Mouse (Mus musculus) MEL (cell line): Measurements from ENCODE around the gene Gm10762. TPM values are rescaled to one million over a fixed set of nuclear protein-coding genes. Genes with fewer than 3 reads are reported as not detected.
A peak's percentile ranks its signal among the peaks of the same experiment; 100 is the strongest.

Source experiments
- DNase-seq: peaks from one replicate; pipeline ENCODE4 v3.0.0; 2011; ENCODE audit warnings: low read depth, low spot score
- H3K27ac ChIP-seq: 2 replicates; pipeline ENCODE4 v1.5.1; 2012; ENCODE audit warnings: low read depth, mild to moderate bottlenecking, control low read depth, low read length, moderate library complexity; ENCODE audit not compliant: control insufficient read depth
- H3K27me3 ChIP-seq, 2 experiments: fragments of 150-350 bp in 1 of 2; sonication (generic) in 1 of 2; 2 replicates each; pipeline ENCODE4 v1.6.1; 2012; ENCODE audit warnings: low read length in 2 of 2, mild to moderate bottlenecking in 2 of 2, improper control_type of control experiment in 1 of 2, moderate library complexity in 1 of 2; ENCODE audit not compliant: insufficient read depth in 2 of 2, control insufficient read depth in 1 of 2
- H3K36me3 ChIP-seq, 2 experiments: 2 replicates each; pipeline ENCODE4 v1.6.1; 2012 to 2014; ENCODE audit warnings: low read length in 2 of 2, improper control_type of control experiment in 1 of 2, inconsistent platforms in 1 of 2, mild to moderate bottlenecking in 1 of 2; ENCODE audit not compliant: insufficient read depth in 2 of 2, control insufficient read depth in 1 of 2
- H3K4me1 ChIP-seq, 2 experiments: fragments of 150-350 bp in 1 of 2; sonication (generic) in 1 of 2; 2 replicates each; pipeline ENCODE4 v1.6.1; 2012; ENCODE audit warnings: low read length in 2 of 2, improper control_type of control experiment in 1 of 2, mild to moderate bottlenecking in 1 of 2; ENCODE audit not compliant: insufficient read depth in 2 of 2, control insufficient read depth in 1 of 2
- H3K4me3 ChIP-seq, 2 experiments: fragments of 150-350 bp in 1 of 2; sonication (generic) in 1 of 2; 2 replicates each; pipeline ENCODE4 v1.5.1; 2012; ENCODE audit warnings: low read depth in 2 of 2, low read length in 2 of 2, mild to moderate bottlenecking in 2 of 2, moderate library complexity in 2 of 2, control low read depth in 1 of 2, improper control_type of control experiment in 1 of 2; ENCODE audit not compliant: control insufficient read depth in 1 of 2, insufficient read depth in 1 of 2
- H3K79me2 ChIP-seq: 2 replicates; pipeline ENCODE4 v1.6.1; 2012; ENCODE audit warnings: mild to moderate bottlenecking, low read length, moderate library complexity; ENCODE audit not compliant: control insufficient read depth, poor library complexity, insufficient read depth
- H3K9ac ChIP-seq: 2 replicates; pipeline ENCODE4 v1.6.1; 2012; ENCODE audit warnings: low read depth, mild to moderate bottlenecking, control low read depth, low read length, moderate library complexity; ENCODE audit not compliant: control insufficient read depth, poor library complexity, severe bottlenecking
- H3K9me3 ChIP-seq: fragments of 150-350 bp; sonication (generic); replicated peaks from 2 replicates; pipeline ENCODE4 v1.6.1; 2012; ENCODE audit warnings: mild to moderate bottlenecking, low read length, improper control_type of control experiment, moderate library complexity; ENCODE audit not compliant: insufficient read depth
- BHLHE40 ChIP-seq: IDR thresholded peaks from 2 replicates; pipeline ENCODE4 v1.6.1; 2012; ENCODE audit warnings: low read depth, mild to moderate bottlenecking, inconsistent platforms, low read length, improper control_type of control experiment, borderline replicate concordance
- CHD2 ChIP-seq: IDR thresholded peaks from 2 replicates; pipeline ENCODE4 v1.6.1; 2011; ENCODE audit warnings: low read length, improper control_type of control experiment
- CTCF ChIP-seq, 3 experiments: IDR thresholded peaks in 2 of 3; conservative IDR thresholded peaks in 1 of 3; 2 replicates each; pipeline ENCODE4 v1.5.1; 2011 to 2012; ENCODE audit warnings: low read length in 3 of 3, low read depth in 2 of 3, mild to moderate bottlenecking in 2 of 3, improper control_type of control experiment in 1 of 3, inconsistent platforms in 1 of 3, mixed read lengths in 1 of 3, moderate library complexity in 1 of 3; ENCODE audit not compliant: control insufficient read depth in 1 of 3, insufficient read depth in 1 of 3, poor library complexity in 1 of 3, severe bottlenecking in 1 of 3
- E2F4 ChIP-seq: IDR thresholded peaks from 2 replicates; pipeline ENCODE4 v1.6.1; 2011; ENCODE audit warnings: low read depth, low read length, improper control_type of control experiment, borderline replicate concordance
- ELF1 ChIP-seq: IDR thresholded peaks from 2 replicates; pipeline ENCODE4 v1.6.1; 2014; ENCODE audit warnings: low read depth, mild to moderate bottlenecking, inconsistent platforms, low read length, improper control_type of control experiment, moderate library complexity
- EP300 ChIP-seq, 2 experiments: IDR thresholded peaks; 2 replicates each; pipeline ENCODE4 v1.6.1; 2011; ENCODE audit warnings: improper control_type of control experiment in 2 of 2, low read length in 2 of 2, low read depth in 1 of 2, mild to moderate bottlenecking in 1 of 2
- ETS1 ChIP-seq: IDR thresholded peaks from 2 replicates; pipeline ENCODE4 v1.6.1; 2012; ENCODE audit warnings: low read depth, mild to moderate bottlenecking, inconsistent platforms, low read length, improper control_type of control experiment, moderate library complexity
- GABPA ChIP-seq: IDR thresholded peaks from 2 replicates; pipeline ENCODE4 v1.6.1; 2012; ENCODE audit warnings: low read depth, mild to moderate bottlenecking, inconsistent platforms, low read length, improper control_type of control experiment, moderate library complexity
- GATA1 ChIP-seq: IDR thresholded peaks from 2 replicates; pipeline ENCODE4 v1.6.1; 2011; ENCODE audit warnings: low read depth, low read length, improper control_type of control experiment
- HCFC1 ChIP-seq: IDR thresholded peaks from 2 replicates; pipeline ENCODE4 v1.6.1; 2012; ENCODE audit warnings: low read depth, mild to moderate bottlenecking, inconsistent platforms, low read length, improper control_type of control experiment, moderate library complexity
- KAT2A ChIP-seq: conservative IDR thresholded peaks from 2 replicates; pipeline ENCODE4 v1.6.1; 2012; ENCODE audit warnings: low read depth, low read length, improper control_type of control experiment, inconsistent platforms
- MAFK ChIP-seq: IDR thresholded peaks from 2 replicates; pipeline ENCODE4 v1.6.1; 2011; ENCODE audit warnings: low read depth, mild to moderate bottlenecking, low read length, improper control_type of control experiment, borderline replicate concordance
- MAX ChIP-seq: IDR thresholded peaks from 2 replicates; pipeline ENCODE4 v1.6.1; 2011; ENCODE audit warnings: low read length, improper control_type of control experiment
- MEF2A ChIP-seq: IDR thresholded peaks from 2 replicates; pipeline ENCODE4 v1.6.1; 2014; ENCODE audit warnings: low read depth, mild to moderate bottlenecking, inconsistent platforms, low read length, improper control_type of control experiment; ENCODE audit not compliant: poor library complexity, insufficient replicate concordance, severe bottlenecking; ENCODE audit errors: extremely low read depth
- MXI1 ChIP-seq: IDR thresholded peaks from 2 replicates; pipeline ENCODE4 v1.6.1; 2011; ENCODE audit warnings: mild to moderate bottlenecking, low read depth, low read length, improper control_type of control experiment
- MYB ChIP-seq: IDR thresholded peaks from 2 replicates; pipeline ENCODE4 v1.6.1; 2011; ENCODE audit warnings: mild to moderate bottlenecking, low read depth, low read length, improper control_type of control experiment
- MYC ChIP-seq: IDR thresholded peaks from 2 replicates; pipeline ENCODE4 v1.6.1; 2011; ENCODE audit warnings: low read depth, mild to moderate bottlenecking, low read length, improper control_type of control experiment, moderate library complexity
- NELFE ChIP-seq: IDR thresholded peaks from 2 replicates; pipeline ENCODE4 v1.6.1; 2011; ENCODE audit warnings: low read depth, low read length, improper control_type of control experiment
- NRF1 ChIP-seq: IDR thresholded peaks from 2 replicates; pipeline ENCODE4 v1.6.1; 2014; ENCODE audit warnings: low read depth, mild to moderate bottlenecking, inconsistent platforms, low read length, improper control_type of control experiment, moderate library complexity; ENCODE audit not compliant: poor library complexity, insufficient read depth, severe bottlenecking
- POLR2AphosphoS2 ChIP-seq: IDR thresholded peaks from 2 replicates; pipeline ENCODE4 v1.6.1; 2011; ENCODE audit warnings: low read length, improper control_type of control experiment
- POLR2AphosphoS5 ChIP-seq: IDR thresholded peaks from 2 replicates; pipeline ENCODE4 v1.6.1; 2012; ENCODE audit warnings: low read depth, borderline replicate concordance, mild to moderate bottlenecking, inconsistent platforms, low read length, moderate library complexity, mixed read lengths
- RAD21 ChIP-seq: IDR thresholded peaks from 2 replicates; pipeline ENCODE4 v1.6.1; 2011; ENCODE audit warnings: mild to moderate bottlenecking, low read depth, low read length, improper control_type of control experiment
- RCOR1 ChIP-seq: IDR thresholded peaks from 2 replicates; pipeline ENCODE4 v1.6.1; 2012; ENCODE audit warnings: low read depth, mild to moderate bottlenecking, inconsistent platforms, low read length, improper control_type of control experiment
- SIN3A ChIP-seq: IDR thresholded peaks from 2 replicates; pipeline ENCODE4 v1.6.1; 2012; ENCODE audit warnings: low read length, improper control_type of control experiment, inconsistent platforms
- SMC3 ChIP-seq: IDR thresholded peaks from 2 replicates; pipeline ENCODE4 v1.6.1; 2011; ENCODE audit warnings: low read depth, low read length, improper control_type of control experiment
- TAL1 ChIP-seq: IDR thresholded peaks from 2 replicates; pipeline ENCODE4 v1.6.1; 2012; ENCODE audit warnings: mild to moderate bottlenecking, inconsistent platforms, low read length, moderate library complexity, mixed read lengths
- TBP ChIP-seq: IDR thresholded peaks from 2 replicates; pipeline ENCODE4 v1.8.0; 2011; ENCODE audit warnings: low read depth, low read length, improper control_type of control experiment
- TCF12 ChIP-seq: IDR thresholded peaks from 2 replicates; pipeline ENCODE4 v1.6.1; 2014; ENCODE audit warnings: low read depth, mild to moderate bottlenecking, inconsistent platforms, low read length, improper control_type of control experiment, moderate library complexity
- UBTF ChIP-seq: IDR thresholded peaks from 2 replicates; pipeline ENCODE4 v1.6.1; 2012; ENCODE audit warnings: low read depth, mild to moderate bottlenecking, inconsistent platforms, low read length, improper control_type of control experiment, moderate library complexity, borderline replicate concordance; ENCODE audit not compliant: insufficient read depth
- USF1 ChIP-seq: IDR thresholded peaks from 2 replicates; pipeline ENCODE4 v1.6.1; 2014; ENCODE audit warnings: low read depth, mild to moderate bottlenecking, inconsistent platforms, low read length, improper control_type of control experiment, moderate library complexity
- USF2 ChIP-seq, 2 experiments: IDR thresholded peaks; 2 replicates each; pipeline ENCODE4 v1.6.1; 2011 to 2012; ENCODE audit warnings: improper control_type of control experiment in 2 of 2, low read length in 2 of 2, borderline replicate concordance in 1 of 2, inconsistent platforms in 1 of 2, low read depth in 1 of 2, mild to moderate bottlenecking in 1 of 2; ENCODE audit not compliant: insufficient read depth in 1 of 2
- ZC3H11A ChIP-seq: IDR thresholded peaks from 2 replicates; pipeline ENCODE4 v1.6.1; 2012; ENCODE audit warnings: low read depth, mild to moderate bottlenecking, inconsistent platforms, low read length, improper control_type of control experiment
- ZMIZ1 ChIP-seq: IDR thresholded peaks from 2 replicates; pipeline ENCODE4 v1.6.1; 2012; ENCODE audit warnings: low read depth, mild to moderate bottlenecking, inconsistent platforms, low read length, improper control_type of control experiment, moderate library complexity
- ZNF384 ChIP-seq: IDR thresholded peaks from 2 replicates; pipeline ENCODE4 v1.6.1; 2012; ENCODE audit warnings: low read depth, mild to moderate bottlenecking, inconsistent platforms, low read length, improper control_type of control experiment
- polyA plus RNA-seq, 2 experiments: library from polyadenylated mRNA; stranded (reverse) in 1 of 2; unstranded in 1 of 2; fragments of >175 nt in 1 of 2; fragments of >200 nt in 1 of 2; gene quantifications; 2 replicates each; pipeline versions ENCODE4 v1.2.1 to v1.2.4; 2012; ENCODE audit warnings: low replicate concordance in 2 of 2, low read depth in 1 of 2; ENCODE audit not compliant: insufficient read length in 2 of 2, insufficient read depth in 1 of 2, missing spikeins in 1 of 2
- total RNA-seq: library from RNA; depleted of rRNA; stranded (reverse); fragments of 300-350 nt; gene quantifications from 2 replicates; pipeline ENCODE4 v1.2.3, GENCODE M21; 2012; rRNA removed

Gene Gm10762
- total RNA-seq (2.5 and 2.6 TPM in 2 replicates), polyA plus RNA-seq (1 to 10 TPM in 1 of 2 experiments, not detected in 1; 3.1 TPM)

- DNase-seq = peak; percentile 81
- H3K79me2 ChIP-seq = peaks cover 10% of the 10 kb centered on the region
- H3K9ac ChIP-seq = peak within 1 kb of the TSS; percentile 99
- no peaks in the 10 kb centered on the region for H3K27me3 ChIP-seq
- peaks cover 0 to 31% of the 10 kb centered on the region in 2 experiments; a peak in 2 of 4 replicates for H3K36me3 ChIP-seq
- H3K27ac ChIP-seq = peak within 1 kb of the TSS; percentile 95
- H3K4me1 ChIP-seq = peaks cover 10 to 13% of the 10 kb centered on the region in 2 experiments
- H3K9me3 ChIP-seq = no peaks in the 10 kb centered on the region
- H3K4me3 ChIP-seq = peak within 1 kb of the TSS; percentile 76 to 91
- TF ChIP-seq POLR2AphosphoS2 (no peak), USF2 (IDR thresholded peaks at IDR 0.05; ENCODE audit: borderline replicate concordance in 1 of 2, insufficient read depth in 1 of 2, low read depth in 1 of 2, low read length in 2 of 2) (no peak), ZNF384 (peak; percentile 85), BHLHE40 (peak; percentile 62; the same call in 1 of the 2 replicates), MAFK (no peak), TBP (0 out of 2 replicates have a peak, but pooled peaks have one; percentile 59), USF1 (no peak), RAD21 (no peak), RCOR1 (no peak), MYB (no peak), ELF1 (no peak; the same call in 1 of the 2 replicates), MXI1 (peak; percentile 50; the same call in 1 of the 2 replicates), MAX (peak; percentile 87), POLR2AphosphoS5 (no peak), SIN3A (no peak; the same call in 1 of the 2 replicates), ZC3H11A (no peak), NRF1 (no peak), CHD2 (peak; percentile 82), UBTF (no peak), SMC3 (no peak), HCFC1 (no peak), NELFE (peak; percentile 32; the same call in 1 of the 2 replicates), GATA1 (no peak), TCF12 (0 out of 2 replicates have a peak, but pooled peaks have one; percentile 24), MEF2A (no peak), EP300 (IDR thresholded peaks at IDR 0.05; ENCODE audit: low read depth in 1 of 2, low read length in 2 of 2) (0 out of 4 replicates have a peak, but pooled peaks of 1 of the 2 experiments have one; percentile 9), E2F4 (no peak), KAT2A (no peak), CTCF (IDR thresholded peaks at IDR 0.05 in 2 of 3, conservative IDR thresholded peaks at IDR 0.05 in 1 of 3; ENCODE audit: control insufficient read depth in 1 of 3, insufficient read depth in 1 of 3, low read depth in 2 of 3, low read length in 3 of 3, poor library complexity in 1 of 3, severe bottlenecking in 1 of 3) (no peak), TAL1 (no peak), GABPA (no peak), MYC (peak; percentile 97), ZMIZ1 (peak; percentile 73), ETS1 (no peak; the same call in 1 of the 2 replicates)
Observed at GRCm38 (mm10) chr2:128967661-128968441, at the start of gene Gm10762. Gene Gm10762, minus strand, starts transcription at chr2:128967725.
